Mouse (Mus musculus) gastrocnemius, adult 8-10 months (tissue): ENCODE measurements around the gene Hoxa2. TPM values are rescaled to one million over a fixed set of nuclear protein-coding genes. Genes with fewer than 3 reads are reported as not detected.

Experiments used
- DNase-seq, 2 experiments: peaks; one replicate each; pipeline ENCODE4 v3.0.0; 2022; ENCODE audit warnings: low spot score in 2 of 2
- total RNA-seq, 4 experiments: library from RNA; stranded (reverse); gene quantifications; 2 replicates each; pipeline ENCODE4 v1.2.4; 2022

Hoxa2 gene
- total RNA-seq, 4 experiments from 2014 or later, result 0.19 to 0.65 (median 0.58) TPM

DNA sequence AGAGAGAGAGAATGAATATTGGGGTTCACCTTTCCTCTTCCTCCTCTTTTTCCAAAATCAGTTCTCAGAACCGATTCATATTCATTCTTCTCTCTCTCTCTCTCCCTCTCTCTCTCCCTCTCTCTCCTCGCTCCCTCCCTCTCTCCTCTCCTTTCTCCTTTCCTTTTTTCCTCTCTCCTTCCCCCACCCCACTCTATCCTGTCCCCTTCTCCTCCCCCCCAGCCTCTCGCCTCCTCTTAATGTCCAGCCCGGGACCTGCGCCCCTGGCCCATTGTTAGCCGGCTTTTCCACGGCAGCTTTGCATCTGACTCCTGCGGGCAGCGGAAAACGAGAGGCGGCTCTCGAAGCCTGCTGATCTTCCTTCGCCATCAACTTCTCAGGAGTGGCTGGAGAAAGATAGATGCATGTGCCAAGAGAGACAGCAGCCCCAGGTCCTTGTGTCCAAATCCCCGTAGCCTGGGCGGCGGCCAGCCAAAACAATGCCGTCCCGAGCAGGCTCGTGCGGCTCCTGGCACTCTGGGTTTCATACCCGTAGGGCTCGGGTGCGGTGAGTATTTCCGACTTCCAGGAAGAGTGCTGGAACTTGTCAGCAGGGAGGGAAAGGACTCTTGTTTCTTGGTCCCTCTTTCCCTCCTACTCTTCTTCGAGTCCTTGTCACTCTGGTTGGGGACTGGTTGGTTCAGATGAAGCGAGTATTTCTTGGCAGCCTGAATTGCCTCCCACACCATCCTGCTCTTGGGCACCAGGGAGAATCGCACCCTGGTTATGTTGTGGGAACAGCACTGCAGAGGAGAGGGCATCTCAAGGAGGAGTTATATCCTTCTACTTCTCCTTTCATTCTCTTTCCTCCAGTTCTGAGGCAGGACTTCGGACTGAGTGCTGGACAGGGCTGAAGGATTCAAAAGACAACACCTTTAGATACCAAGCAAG lies 1.1 kb upstream of the Hoxa2 start:
- no peak for DNase-seq

DNA sequence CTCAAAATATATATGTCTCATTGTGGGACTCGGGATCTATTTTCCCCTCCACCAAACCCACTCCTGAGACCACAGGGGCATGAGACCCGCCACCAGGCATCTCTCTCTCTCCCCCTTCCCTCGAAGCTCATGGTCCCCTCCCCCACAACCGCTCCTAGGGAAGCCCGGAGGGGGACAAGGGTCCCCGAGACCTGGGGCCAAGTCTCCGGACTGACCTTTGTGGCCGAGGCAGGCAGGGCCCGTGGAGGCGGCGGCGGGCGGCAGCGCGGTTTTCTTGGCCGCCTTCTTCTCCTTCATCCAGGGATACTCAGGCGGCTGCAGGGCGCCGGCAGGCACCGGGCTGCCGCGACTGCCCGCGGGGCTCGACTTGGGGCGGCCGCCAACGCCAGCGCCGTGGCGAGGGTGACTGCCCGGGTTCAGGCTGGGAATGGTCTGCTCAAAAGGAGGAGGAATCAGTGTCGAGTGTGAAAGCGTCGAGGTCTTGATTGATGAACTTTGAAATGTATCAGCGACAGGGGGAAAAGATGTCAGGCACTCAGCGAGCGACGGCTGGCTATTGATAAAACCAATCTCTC lies 493 bp downstream of the Hoxa2 start:
- no peak for DNase-seq

DNA sequence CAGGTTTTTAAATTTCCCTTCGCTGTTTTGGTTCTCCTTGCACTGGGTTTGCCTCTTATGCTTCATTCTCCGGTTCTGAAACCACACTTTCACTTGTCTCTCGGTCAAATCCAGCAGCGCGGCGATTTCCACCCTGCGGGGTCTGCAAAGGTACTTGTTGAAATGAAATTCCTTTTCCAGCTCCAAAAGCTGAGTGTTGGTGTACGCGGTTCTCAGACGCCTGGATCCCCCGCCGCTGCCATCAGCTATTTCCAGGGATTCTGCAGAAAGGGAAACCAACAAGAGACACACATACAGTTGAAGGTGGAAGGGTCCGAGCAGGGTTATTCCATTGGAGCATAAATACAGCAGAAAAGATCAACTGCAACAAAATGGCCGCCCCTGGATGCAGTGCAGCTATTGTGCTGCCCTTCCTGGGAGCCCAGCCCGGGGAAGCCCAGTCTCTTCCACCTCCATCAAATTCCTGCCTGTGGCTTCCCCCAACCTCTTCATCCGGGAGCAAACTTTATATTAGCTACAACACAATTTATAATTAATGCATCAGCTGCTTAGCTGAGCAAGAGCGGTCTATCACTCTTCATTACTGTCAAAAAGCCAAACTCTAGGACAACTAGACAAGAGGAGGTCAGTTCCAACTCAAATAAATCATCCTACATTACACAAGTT lies 1.1 kb downstream of the Hoxa2 start:
- DNase-seq, result no peak

DNA sequence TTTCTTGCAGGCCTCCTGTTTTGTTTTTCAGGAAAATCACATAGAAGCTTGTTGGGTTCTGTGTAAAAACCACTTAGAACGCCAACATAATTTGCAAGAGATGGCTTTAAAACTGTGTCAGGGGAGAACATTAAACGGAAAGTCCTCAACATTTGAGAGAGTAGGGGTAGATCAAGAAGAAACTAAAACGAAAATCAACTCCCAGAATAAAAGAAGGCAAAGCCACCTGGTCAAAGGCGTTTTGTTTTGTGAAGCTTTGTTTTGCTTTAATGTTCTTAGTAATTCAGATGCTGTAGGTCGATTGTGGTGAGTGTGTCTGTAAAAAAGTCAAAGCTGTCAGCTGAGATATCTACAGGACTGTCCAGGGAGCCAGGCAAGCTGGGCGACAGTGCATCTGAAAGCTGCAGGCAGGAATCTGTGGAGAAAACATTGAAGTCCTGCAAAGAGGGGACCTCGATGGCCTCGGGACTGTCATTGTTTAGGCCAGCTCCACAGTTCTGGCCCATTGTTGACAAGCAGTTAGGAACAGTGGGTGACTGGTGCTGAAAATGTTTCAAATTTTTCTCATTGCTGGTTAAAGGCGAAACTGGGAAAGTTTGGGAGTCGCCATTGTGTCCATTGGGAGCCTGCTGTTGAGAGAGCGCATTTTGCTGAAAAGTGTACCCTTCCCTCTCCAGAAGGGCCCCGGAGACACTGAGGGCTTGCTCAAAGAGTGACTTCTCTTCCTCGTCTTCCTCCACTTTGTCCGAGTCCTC lies 1.8 kb downstream of the Hoxa2 start:
- no peak for DNase-seq

DNA sequence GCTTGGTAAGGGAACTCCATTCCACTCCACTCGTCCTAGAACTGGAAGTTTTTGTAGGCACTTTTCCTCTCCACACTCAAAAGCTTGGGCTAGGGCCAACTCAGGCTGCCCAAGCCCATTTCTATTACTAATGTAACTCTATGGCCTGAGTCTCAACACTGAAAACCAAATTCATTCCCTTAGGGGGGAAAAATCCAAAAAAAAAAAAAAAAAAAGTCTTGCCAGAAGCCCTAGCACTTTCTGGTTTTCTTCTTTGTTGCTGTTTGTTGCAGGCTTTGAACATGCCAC lies 2.6 kb downstream of the Hoxa2 start:
- no peak for DNase-seq

DNA sequence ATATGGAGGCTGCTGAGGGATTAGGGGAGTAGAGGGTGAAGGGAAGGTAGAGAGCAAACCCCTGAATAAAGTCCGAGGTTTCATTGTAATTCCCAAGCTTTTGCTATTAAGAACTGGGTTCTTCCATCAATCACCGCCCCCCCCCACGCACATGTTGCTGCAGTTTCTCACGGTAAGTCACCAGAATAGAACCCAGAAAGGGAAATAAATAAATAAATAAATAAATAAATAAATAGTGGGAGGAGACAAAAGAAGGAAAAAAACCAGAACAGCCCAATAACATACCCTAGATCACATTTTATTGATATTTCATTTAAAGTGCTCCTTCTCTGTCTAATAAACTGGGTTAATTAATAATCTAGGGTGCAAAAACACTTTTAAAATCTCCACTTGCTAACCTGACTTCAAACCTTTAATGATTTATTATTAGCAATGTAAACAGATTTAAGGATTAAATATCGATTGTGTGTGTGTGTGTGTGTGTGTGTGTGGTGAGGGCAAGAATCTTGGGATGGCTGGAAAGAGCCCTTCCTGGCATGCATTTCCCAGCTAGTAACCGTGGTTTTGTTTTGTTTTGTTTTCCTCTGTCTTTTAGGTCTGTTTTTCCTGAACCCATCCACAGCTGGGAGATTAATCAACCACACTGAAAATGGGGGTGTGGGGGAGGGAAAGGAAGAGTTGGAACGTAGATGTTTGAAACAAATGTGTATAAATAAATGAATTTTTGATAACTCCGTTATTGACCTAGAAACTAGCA lies 3.1 kb downstream of the Hoxa2 start:
- no peak for DNase-seq

DNA sequence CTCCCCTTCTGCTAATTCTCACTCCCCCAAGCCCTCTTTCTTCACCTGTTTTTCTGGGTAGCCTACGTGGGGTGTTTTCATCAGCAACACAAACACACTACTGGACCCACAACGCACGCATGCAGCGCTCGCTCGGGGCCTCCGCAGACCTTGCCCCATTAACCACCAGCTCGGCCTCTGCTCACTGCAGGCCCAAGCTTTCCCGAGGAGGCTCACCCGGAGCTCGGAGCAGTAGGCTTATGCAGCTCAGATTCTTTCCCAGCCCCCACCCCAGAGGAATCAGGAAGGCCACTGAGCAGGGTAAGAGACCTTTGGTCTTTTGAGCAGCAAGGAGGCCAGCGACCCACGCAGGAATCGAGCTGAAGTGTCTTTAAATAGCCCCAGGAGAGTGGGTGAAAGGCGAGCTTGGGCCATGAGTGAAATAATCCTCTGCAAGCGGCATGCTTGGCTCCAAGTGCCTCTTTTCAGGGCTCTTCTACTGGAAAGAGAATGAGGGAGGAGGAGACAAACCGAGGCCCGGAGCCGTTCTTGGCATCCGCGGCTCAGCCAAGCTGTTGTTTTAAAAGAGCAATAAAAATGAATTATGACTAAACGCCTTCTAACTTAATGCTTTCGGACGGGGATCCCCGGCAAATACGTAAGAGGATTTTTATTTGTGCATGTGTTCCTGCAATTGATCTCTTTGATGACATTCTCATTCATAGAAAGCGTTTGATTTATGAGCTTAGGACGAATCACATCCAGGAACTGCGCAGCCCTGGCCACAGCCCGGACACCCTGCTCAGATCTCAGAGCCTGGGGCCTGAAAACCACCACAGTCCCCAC lies 3.9 kb downstream of the Hoxa2 start:
- DNase-seq, result no peak

DNA sequence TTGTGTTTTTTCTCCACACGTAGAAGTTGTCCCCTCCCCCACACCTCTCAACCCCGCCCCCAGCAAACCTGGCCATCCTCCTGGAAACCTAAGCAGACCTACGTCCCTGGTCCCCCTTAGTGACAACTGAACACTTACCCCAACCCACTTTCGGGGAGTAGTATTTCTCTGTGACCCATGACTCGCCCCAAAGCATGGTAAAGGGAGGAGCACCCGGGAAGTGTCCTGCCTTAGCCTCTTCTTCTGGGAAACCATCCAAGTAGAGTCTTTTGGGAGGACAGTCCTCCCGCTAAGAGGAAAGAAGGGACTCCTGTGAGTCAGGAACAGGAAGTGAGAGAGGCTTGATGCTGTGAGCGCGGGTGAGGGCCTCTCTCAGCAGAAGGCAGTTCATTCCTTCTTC lies 4.7 kb downstream of the Hoxa2 start:
- DNase-seq, result no peak

DNA sequence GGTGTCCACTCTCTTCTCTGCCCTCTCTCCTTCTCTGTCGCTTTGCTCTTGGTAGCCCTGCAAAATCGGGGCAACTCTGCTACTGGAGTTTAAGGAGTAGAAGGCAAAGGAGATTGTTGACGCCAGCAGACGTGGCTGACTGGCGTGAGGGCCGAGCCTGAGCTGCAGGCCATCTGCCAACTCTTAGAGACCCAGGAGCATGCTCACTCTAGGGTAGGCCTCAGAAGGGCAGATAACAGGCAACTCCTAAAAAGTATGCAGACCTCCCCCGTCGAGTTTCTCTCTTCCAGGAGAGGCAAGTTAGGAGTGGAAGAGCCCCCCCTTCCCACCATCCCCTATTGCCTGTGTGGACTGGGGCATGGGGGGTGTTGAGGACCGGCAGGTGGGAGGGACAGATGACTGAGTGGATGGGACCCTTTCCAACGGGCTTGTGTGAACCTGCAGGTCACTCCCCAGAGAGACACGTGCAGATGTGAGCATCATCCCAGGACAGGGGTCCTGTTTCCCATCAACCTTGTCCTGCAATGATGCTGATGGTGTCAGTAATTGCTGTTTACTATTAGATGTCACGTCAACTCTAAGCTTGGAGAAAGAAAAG lies 5.4 kb downstream of the Hoxa2 start:
- no peak for DNase-seq

DNA sequence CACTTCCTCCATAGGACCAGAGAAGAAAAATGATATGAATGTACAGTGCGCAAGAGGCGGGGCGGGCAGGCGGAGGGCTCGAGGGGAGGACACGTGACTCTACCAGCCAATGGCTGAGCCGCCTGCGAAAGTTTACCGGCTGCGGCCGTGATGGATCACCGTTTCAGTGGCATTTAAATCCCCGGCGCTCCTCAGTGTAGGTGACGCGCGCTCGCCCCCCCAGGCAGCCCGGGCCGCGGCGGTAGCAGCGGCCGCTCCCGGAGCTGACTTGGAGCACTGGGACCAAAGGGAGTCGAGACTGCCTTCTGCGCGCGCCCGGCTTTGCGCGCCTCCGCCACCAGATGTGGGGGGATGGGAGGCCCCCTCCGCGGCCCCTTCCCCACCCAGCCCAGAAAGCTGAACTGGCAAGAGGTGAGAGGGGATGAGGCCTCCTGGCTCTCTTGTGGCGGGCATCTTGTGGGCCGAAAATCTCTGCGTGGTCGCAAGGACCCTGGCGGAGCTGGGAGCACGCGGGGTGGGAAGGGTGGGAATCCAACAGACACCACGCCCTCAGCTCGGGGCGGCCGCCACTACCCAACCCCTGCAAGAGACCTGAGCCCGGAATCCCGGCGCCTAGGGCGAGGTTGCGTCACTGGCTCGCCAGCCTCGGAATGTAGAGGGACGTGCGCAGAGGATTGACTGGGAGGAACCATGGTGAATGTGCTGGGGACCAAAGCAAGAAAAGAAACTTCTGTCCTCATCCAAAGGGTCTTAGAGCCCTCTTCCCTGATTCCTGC lies 6.2 kb downstream of the Hoxa2 start, which contains the start of gene Hoxa1:
Hoxa1 (minus strand) TSS at position 42 of the 776 bp plus-strand sequence.
- DNase-seq, result peak in 1 of 2 experiments; percentile 53

DNA sequence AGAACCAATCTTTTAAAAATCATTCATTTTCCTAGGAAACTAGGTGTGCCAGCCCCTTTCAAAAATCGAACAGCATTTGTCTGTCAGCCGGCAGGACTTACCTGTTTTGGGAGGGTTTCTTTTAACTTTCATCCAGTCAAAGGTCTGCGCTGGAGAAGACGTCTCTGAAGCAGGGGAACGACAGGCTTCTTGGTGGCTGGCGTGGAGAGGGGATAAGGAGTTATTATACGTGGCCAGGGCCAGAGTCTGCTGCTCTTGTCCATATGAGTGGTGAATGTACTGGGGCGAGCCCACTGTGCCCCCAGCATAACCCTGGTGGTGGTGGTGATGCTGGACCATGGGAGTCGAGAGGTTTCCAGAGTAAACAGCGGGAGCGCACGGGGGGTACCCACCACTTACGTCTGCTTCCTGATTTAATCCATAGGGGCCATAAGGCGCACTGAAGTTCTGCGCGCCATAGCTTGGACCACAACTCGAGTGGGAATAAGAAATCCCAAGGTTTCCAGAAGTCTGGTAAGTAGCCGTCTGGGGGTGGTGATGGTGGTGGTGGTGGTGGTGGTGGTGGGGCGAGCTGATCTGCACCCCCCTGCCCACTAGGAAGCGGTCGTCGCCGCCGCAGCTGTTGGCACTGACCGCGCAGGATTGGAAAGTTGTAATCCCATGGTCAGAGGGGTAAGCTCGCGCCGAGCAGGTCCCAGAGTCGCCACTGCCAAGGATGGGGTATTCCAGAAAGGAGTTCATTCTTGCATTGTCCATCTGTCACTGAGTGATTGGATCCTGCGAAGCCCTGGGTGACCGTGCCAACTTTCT lies 7.0 kb downstream of the Hoxa2 start:
- DNase-seq, result no peak

DNA sequence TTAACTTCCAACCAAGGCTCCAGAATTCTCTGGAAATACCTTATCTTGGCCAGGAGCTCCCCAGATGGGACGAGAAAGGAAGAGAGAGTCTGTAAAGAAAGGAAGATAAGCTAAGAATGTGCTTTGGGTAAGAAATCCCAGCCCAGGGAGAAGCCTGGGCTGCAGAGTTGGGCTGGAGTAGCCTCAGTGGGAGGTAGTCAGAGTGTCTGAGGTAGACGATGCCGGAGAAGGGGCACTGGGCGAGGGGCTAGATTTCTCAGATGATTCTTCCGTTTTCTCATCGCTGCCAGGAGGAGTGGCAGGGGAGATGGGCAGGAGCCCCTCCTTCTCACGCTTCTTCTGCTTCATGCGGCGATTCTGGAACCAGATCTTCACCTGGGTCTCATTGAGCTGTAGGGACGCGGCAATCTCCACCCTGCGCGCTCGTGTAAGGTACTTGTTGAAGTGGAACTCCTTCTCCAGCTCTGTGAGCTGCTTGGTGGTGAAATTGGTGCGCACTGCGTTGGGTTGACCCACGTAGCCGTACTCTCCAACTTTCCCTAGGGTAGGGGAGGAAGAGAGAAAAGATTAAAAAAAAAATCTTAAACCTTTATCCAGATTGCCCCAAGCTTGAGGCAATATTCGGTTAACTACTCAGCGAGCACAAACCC lies 8.0 kb downstream of the Hoxa2 start:
- DNase-seq, result no peak

DNA sequence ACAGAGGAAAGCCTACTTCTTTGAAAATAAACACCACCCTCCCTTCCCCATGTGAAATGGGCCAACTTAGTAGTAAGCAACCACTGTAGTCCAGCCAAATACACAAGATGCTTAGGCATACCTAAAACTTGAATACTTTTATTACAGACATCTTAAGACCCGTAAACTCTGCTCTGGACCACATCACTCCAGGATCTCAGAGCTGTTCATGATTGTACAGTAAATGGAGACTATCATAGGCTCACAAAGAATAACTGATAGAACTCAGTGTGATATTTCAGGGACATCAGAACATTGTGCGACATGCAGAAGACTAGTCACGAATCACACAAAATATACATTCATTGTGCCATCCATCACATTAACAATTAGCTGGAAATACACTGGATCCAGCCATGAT lies 9.2 kb downstream of the Hoxa2 start:
- DNase-seq, result no peak

DNA sequence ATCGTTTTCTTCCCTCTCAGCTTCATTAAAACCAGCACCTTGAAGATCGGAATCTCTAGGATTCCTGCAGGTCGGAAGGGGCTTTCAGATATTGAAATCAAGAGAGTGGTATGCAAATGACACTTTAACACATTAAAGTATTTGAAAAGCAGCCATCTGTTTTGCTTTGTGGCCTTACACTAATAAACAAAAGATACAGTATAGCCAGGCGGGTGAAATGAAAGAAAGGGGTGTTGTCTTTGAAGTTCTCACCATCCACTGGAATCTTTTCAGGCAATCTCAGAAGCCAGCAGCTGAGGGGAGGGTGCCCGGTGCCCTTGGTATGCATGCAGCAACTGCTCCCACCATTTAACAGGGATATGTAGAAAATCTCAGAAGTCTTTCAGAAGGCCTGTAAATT lies 10.6 kb downstream of the Hoxa2 start:
- no peak for DNase-seq

DNA sequence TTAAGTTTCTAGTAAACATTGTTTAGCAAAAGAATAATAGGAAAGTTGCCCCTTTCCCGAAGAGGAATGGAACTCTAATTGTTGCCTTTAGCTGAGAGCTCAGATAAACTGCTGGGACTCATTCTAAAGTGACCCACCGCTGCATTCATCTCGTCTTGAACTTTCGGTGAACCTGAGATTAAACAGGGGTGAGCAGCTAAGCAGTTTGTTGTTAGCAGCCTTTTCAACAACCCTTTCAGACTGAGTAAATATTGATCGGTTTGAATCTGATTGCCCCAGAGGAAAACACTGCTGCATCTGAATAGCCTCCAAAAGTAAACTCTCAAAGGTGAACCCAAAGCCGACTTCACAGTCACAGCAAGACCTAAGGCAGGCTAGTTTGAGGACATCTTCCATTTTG lies 11.4 kb downstream of the Hoxa2 start:
- DNase-seq, result no peak

DNA sequence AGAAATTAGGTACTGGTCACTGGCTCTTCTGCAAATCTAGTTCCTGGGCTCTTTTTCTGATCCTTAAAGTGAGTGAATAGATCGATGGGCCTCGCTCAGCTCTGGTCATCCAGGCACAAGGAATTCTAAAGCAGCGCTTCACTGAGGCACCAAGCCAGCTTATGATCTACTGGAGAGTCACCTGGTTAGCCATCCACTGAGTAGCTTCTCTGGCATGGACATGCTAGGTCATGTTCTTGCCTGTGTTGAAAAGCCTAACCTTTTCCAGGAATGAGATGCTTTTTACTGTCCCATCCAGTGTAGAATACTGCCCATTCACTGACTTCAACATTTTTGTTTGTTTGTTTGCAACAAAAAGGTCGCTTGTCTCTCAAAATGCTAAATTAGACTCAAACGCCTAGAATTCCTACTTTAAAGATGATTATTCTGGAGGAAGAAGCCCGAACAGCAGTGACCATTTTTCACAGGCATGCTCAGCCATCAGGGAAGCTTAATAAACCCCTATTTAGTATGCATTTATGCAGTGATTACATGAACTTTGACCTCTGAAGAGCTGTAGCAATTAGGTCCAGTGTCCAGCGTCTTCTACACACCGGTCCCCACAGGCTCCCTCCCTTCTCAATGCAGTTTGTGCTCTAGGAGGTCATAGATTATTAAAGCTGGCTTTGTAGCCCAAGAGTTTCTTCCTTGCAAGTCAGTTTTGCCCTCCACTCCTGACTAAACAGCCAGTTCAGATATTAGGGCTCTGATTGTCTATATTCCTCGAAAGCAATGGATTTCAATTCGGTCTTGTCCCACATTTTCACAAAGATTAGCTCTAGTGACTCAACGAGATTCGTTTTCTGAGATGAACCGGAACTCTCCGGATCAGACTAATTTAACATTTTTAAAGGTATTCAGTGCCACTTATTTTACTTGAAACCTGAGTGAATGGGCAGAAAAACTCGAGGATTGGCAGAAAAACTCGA lies 12.1 kb downstream of the Hoxa2 start:
- no peak for DNase-seq
